Mouse (Mus musculus): ENCODE data around the gene Thada. TPM values are rescaled to one million over a fixed set of nuclear protein-coding genes. Genes with fewer than 3 reads are reported as not detected.

The Thada gene
- total and polyA plus RNA-seq, 2 experiments from 2014 or later, result 2.6 to 19.2 TPM

DNA sequence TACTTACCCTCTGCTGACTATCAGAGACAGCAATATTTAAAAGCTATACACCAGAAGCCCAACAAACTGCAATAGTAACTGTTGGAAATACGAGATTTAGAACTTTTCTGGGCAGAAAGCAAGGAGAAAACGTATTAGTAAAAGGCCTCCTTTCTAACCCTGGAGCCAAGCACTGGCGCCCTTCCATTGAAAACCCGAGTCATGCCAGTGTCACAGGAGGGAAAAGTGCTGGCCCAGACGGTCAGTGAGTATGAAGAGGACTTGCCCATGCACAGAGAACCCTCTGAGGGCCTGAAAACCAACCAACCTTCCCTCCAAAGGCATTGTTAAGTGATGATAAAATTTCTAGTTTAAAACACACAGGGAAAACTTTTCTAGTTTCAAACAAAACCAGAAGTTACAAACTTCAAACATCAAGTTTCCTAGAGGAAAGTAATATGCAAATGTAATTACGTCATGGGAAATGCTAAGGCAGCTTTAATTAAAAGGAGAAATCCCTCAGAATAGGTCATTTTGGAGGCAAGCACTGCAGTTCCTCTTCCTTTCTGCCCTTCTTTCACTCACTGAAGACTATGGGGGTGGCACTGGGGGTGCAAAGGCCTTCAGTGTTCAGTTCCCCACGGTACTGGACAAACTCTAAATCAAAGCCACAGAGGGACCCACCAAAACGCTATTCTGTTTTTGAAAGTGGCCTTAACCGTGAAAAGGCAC lies 100.8 kb downstream of the Thada start:
- H3K9ac ChIP-seq, result no peak overlapping the region
- ATAC-seq (0 out of 2 replicates have a peak, but pooled peaks have one; percentile 25), DNase-seq (no peak)
- no peaks in the 10 kb centered on the region for H3K27me3 ChIP-seq (ENCODE audit: insufficient read depth, low read length)
- H3K36me3 ChIP-seq (ENCODE audit: insufficient read depth), result no peaks in the 10 kb centered on the region; the same call in 1 of the 2 replicates
- no peak overlapping the region for H3K4me2 ChIP-seq (ENCODE audit: low read depth)
- no peak overlapping the region for H3K4me3 ChIP-seq (ENCODE audit: low read depth, low read length)
- 28% methylated on average over 9 of the region's 9 CpGs for WGBS
- TF ChIP-seq CTCF (IDR thresholded peaks at IDR 0.05; ENCODE audit: low read depth), result no peak
- no peaks in the 10 kb centered on the region for H3K9me3 ChIP-seq (ENCODE audit: low read length)
- H3K27ac ChIP-seq (ENCODE audit: low read depth, low read length), result peak overlapping the region; percentile 24; the same call in 1 of the 2 replicates
- peaks cover 19% of the 10 kb centered on the region for H3K4me1 ChIP-seq (ENCODE audit: insufficient read depth)

DNA sequence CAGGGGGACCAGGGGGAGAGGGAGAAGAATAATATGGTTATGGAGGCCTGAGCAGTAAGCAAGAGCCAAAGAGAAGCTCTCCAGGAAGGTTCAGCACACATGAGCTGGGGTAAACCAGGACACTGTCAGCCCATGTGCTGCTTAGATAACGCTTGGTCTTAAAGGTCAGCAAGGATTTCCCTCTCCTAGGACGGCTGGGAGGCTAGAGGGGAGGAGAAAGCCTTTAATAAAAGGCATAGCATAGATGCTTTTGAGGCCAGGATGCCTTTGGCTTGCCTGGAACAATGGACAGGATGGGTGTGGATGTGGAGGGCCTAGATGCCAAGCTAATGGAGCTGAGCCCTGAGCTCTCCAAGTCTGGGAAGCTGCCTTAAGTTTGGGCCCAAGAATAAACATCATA lies 102.6 kb downstream of the Thada start:
- H3K36me3 ChIP-seq (ENCODE audit: insufficient read depth), result no peaks in the 10 kb centered on the region; the same call in 1 of the 2 replicates
- H3K9me3 ChIP-seq (ENCODE audit: low read length), result no peaks in the 10 kb centered on the region
- WGBS, result 32% methylated on average over 2 of the region's 2 CpGs
- H3K4me3 ChIP-seq (ENCODE audit: low read depth, low read length), result no peak overlapping the region
- H3K4me2 ChIP-seq (ENCODE audit: low read depth), result no peak overlapping the region
- no peak overlapping the region for H3K9ac ChIP-seq
- H3K27me3 ChIP-seq (ENCODE audit: insufficient read depth, low read length), result no peaks in the 10 kb centered on the region
- H3K27ac ChIP-seq (ENCODE audit: low read depth, low read length), result 0 out of 2 replicates have a peak overlapping the region, but pooled peaks have one; percentile 15
- H3K4me1 ChIP-seq (ENCODE audit: insufficient read depth), result peaks cover 17% of the 10 kb centered on the region
- TF ChIP-seq CTCF (IDR thresholded peaks at IDR 0.05; ENCODE audit: low read depth), result no peak
- ATAC-seq, result no peak
- DNase-seq, result no peak

DNA sequence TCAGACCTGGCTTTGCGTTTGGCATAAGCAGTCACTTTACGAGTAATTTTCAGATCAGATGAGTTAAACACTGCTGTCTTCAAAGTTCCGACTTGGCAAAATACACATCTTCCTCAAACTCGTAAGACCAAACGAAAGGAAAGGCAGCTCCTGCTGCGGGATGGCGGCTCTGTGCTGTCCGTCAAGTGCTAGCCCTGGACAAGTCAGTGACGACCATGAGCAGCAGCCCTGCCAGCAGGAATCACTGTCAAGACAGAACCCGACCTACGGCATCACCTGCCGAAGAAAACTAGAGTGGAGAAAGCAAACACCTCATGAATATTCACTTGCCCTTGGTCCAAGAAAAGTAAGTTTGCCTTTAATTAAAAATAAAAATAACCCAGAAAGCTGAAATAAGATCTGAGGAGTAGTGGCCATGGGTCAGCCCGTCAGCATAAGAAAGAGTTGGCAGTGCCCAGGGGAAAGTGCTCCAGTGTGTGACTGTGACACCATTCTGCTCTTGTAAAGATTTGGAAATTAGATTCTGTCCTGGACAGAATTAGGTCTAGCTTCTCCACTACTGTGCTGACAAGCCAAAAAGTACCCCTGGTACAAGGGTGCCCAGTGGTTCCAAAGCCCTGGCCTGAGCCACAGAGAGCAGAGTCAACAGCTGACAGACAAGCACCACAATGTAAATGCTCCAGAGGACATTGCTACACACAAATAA lies 103.3 kb downstream of the Thada start:
- Histone ChIP-seq H3K9ac (no peak overlapping the region), H3K4me2 (ENCODE audit: low read depth) (no peak overlapping the region), H3K4me1 (ENCODE audit: insufficient read depth) (peaks cover 12% of the 10 kb centered on the region), H3K27ac (ENCODE audit: low read depth, low read length) (0 out of 2 replicates have a peak overlapping the region, but pooled peaks have one; percentile 15), H3K27me3 (ENCODE audit: insufficient read depth, low read length) (no peaks in the 10 kb centered on the region), H3K9me3 (ENCODE audit: low read length) (no peaks in the 10 kb centered on the region), H3K4me3 (ENCODE audit: low read depth, low read length) (no peak overlapping the region), H3K36me3 (ENCODE audit: insufficient read depth) (no peaks in the 10 kb centered on the region; the same call in 1 of the 2 replicates)
- WGBS, result 37% methylated on average over 13 of the region's 13 CpGs
- ATAC-seq (peak; percentile 42; the same call in 1 of the 2 replicates), DNase-seq (no peak)
- no peak for TF ChIP-seq CTCF (IDR thresholded peaks at IDR 0.05; ENCODE audit: low read depth)

DNA sequence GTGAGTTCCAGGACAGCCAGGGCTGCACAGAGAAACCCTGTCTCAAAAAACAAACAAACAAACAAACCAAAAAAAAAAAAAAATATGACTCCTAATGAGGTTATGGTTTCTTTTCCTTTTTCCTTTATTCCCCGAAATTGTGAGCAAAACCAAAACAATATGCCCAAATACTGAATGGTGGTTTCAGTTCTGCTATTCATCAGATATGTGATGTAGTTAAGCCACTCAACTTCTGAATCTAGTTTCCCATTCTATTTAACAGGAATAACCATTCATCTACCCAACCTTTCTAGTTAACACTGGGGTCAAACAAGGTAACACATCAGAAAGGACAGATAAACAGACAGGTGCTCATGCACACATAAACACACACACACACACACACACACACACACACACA lies 105.0 kb downstream of the Thada start:
- no peak for TF ChIP-seq CTCF (IDR thresholded peaks at IDR 0.05; ENCODE audit: low read depth)
- H3K4me1 ChIP-seq (ENCODE audit: insufficient read depth), result peaks cover 7% of the 10 kb centered on the region
- H3K4me3 ChIP-seq (ENCODE audit: low read depth, low read length), result no peak overlapping the region
- no peaks in the 10 kb centered on the region; the same call in 1 of the 2 replicates for H3K36me3 ChIP-seq (ENCODE audit: insufficient read depth)
- ATAC-seq, result no peak
- H3K9me3 ChIP-seq (ENCODE audit: low read length), result no peaks in the 10 kb centered on the region
- DNase-seq, result no peak
- no peaks in the 10 kb centered on the region for H3K27me3 ChIP-seq (ENCODE audit: insufficient read depth, low read length)
- H3K4me2 ChIP-seq (ENCODE audit: low read depth), result no peak overlapping the region
- H3K27ac ChIP-seq (ENCODE audit: low read depth, low read length), result no peak overlapping the region
- WGBS, result 100% methylated on average over 1 of the region's 1 CpGs
- H3K9ac ChIP-seq, result no peak overlapping the region

DNA sequence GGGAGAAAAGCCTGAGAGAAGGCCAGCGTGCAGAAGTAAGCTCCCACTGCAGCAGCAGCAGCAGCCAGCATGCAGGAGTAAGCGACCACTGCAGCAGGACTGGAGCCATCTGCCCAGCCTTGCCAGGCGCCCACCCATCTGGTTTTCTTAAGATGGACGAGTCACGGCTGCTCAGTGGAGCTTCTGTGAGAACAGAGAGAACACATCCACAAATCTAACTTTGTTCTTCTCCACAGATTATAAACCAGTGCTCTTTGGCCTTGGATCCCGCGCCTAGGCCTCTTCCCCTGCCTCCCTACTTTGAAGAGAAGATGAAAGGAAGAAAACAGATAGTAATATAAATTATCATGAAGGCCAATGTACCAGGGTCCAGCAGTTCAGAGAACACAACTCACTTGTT lies 106.2 kb downstream of the Thada start:
- WGBS, result 80% methylated on average over 7 of the region's 7 CpGs
- no peak for DNase-seq
- no peak overlapping the region for H3K27ac ChIP-seq (ENCODE audit: low read depth, low read length)

DNA sequence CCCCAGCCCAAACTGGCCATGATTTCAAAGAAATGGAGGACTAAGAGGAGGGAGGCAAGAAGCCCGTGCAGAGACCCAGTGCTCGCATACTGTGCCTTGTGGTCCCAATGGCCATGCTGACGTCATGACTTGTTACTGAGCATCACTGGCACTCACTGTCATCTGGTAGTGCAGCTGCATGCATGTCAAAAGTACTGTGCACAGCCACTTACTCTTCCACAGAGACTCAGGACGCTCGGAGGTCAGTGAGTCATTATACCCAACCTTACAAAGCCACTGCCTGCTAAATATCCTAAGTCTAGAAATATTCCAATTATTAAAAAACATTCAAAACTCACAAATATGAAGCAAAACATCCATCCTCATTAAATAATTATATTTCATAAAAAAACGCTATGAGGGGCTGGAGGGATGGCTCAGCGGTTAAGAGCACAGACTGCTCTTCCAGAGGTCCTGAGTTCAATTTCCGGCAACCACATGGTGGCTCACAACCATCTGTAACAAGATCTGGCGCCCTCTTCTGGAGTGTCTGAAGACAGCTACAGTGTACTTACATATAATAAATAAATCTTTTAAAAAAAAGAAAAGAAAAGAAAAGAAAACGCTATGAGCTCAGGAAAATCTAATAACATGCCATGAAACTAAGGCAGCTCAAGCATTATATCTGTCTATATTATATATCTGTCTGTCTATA lies 106.9 kb downstream of the Thada start:
- WGBS, result 94% methylated on average over 10 of the region's 10 CpGs
- Histone ChIP-seq H3K36me3 (ENCODE audit: insufficient read depth) (no peaks in the 10 kb centered on the region; the same call in 1 of the 2 replicates), H3K9ac (no peak overlapping the region), H3K9me3 (ENCODE audit: low read length) (no peaks in the 10 kb centered on the region), H3K4me1 (ENCODE audit: insufficient read depth) (0 out of 2 replicates have a peak, but pooled peaks cover 4% of the 10 kb centered on the region), H3K4me3 (ENCODE audit: low read depth, low read length) (no peak overlapping the region), H3K27ac (ENCODE audit: low read depth, low read length) (no peak overlapping the region), H3K4me2 (ENCODE audit: low read depth) (no peak overlapping the region), H3K27me3 (ENCODE audit: insufficient read depth, low read length) (no peaks in the 10 kb centered on the region)
- TF ChIP-seq CTCF (IDR thresholded peaks at IDR 0.05; ENCODE audit: low read depth), result no peak
- no peak for DNase-seq
- no peak for ATAC-seq

More for the DNA sequence above, 106.2 kb downstream of the Thada start:
- H3K4me2 ChIP-seq (ENCODE audit: low read depth), result no peak overlapping the region
- 0 out of 2 replicates have a peak, but pooled peaks cover 4% of the 10 kb centered on the region for H3K4me1 ChIP-seq (ENCODE audit: insufficient read depth)
- H3K9ac ChIP-seq, result no peak overlapping the region
- ATAC-seq, result no peak
- no peak overlapping the region for H3K4me3 ChIP-seq (ENCODE audit: low read depth, low read length)
- no peaks in the 10 kb centered on the region for H3K27me3 ChIP-seq (ENCODE audit: insufficient read depth, low read length)
- no peaks in the 10 kb centered on the region; the same call in 1 of the 2 replicates for H3K36me3 ChIP-seq (ENCODE audit: insufficient read depth)
- no peak for TF ChIP-seq CTCF (IDR thresholded peaks at IDR 0.05; ENCODE audit: low read depth)
- H3K9me3 ChIP-seq (ENCODE audit: low read length), result no peaks in the 10 kb centered on the region

All from forebrain, postnatal 0 days (tissue).